In genomic region chr10:84388357-84389141, GRCm38 (mm10) we compare ENCODE assay signal across 8 mouse cellular contexts. TPM values are rescaled to one million over a fixed set of nuclear protein-coding genes. Genes with fewer than 3 reads are reported as not detected.
A peak's percentile ranks its signal among the peaks of the same experiment; 100 is the strongest.
DNase-seq lines count a peak whose midpoint lies in the region; ATAC-seq and TF ChIP-seq lines count a peak whose summit lies in the region.

No protein-coding gene starts in this region.

- H3K9me3 ChIP-seq in E14TG2a.4 (ENCODE audit: low read length), result no peaks in the 10 kb centered on the region
- no peaks in the 10 kb centered on the region for H3K9me3 ChIP-seq in stomach, embryonic 14.5 days (ENCODE audit: control insufficient read depth, low read depth, low read length)

- peaks cover 91% of the 10 kb centered on the region for H3K4me1 ChIP-seq in E14TG2a.4 (replicated peaks; ENCODE audit: low read depth, low read length)
- H3K4me1 ChIP-seq in cortical plate, adult 2 months (ENCODE audit: control insufficient read depth, insufficient read depth, low read length), result peaks cover 22% of the 10 kb centered on the region
- H3K4me1 ChIP-seq in heart, adult 2 months (ENCODE audit: control insufficient read depth, insufficient read depth, low read length), result peaks cover 24% of the 10 kb centered on the region
- H3K4me1 ChIP-seq in stomach, embryonic 14.5 days (ENCODE audit: control insufficient read depth, insufficient read depth, low read length), result peaks cover 12% of the 10 kb centered on the region; the same call in 1 of the 2 replicates

- H3K79me2 ChIP-seq in heart, adult 2 months (replicated peaks; ENCODE audit: control insufficient read depth, insufficient read depth, low read length), result no peaks in the 10 kb centered on the region

- H3K9ac ChIP-seq in heart, adult 2 months (ENCODE audit: low read depth, low read length), result peak overlapping the region; percentile 24
- no peak overlapping the region for H3K9ac ChIP-seq in stomach, embryonic 14.5 days (replicated peaks; ENCODE audit: low read depth, low read length)

- 0 out of 2 replicates have a peak overlapping the region, but pooled peaks have one; percentile 8 for H3K4me2 ChIP-seq in stomach, embryonic 14.5 days (replicated peaks; ENCODE audit: low read depth, low read length)

- no peak for ATAC-seq in stomach, embryonic 14.5 days (ENCODE audit: insufficient number of reproducible peaks, insufficient read depth, low FRiP score, low read depth)

- peak; percentile 63; the same call in 1 of the 2 replicates for TF ChIP-seq EP300 in heart, adult 2 months (IDR thresholded peaks at IDR 0.05; ENCODE audit: insufficient read depth, low read depth, low read length)

- peak overlapping the region; percentile 49 for H3K4me3 ChIP-seq in E14TG2a.4 (replicated peaks; ENCODE audit: low read length)
- no peak overlapping the region for H3K4me3 ChIP-seq in cortical plate, adult 2 months (ENCODE audit: insufficient read depth, low read length)
- peak overlapping the region; percentile 25 for H3K4me3 ChIP-seq in heart, adult 2 months
- no peak overlapping the region for H3K4me3 ChIP-seq in stomach, embryonic 14.5 days (ENCODE audit: low read depth, low read length)

- DNase-seq in heart, adult 2 months, result peak; percentile 62 to 81
- peak; percentile 38 for DNase-seq in kidney, adult 9 months
- peak; percentile 47 for DNase-seq in lung, postnatal 36 days
- no peak for DNase-seq in urinary bladder, postnatal 36 days (ENCODE audit: low spot score in 2 of 2)
- DNase-seq in ovary, postnatal 36 days (ENCODE audit: low spot score), result no peak

- peak overlapping the region; percentile 62 for H3K27ac ChIP-seq in cortical plate, adult 2 months (ENCODE audit: insufficient read depth, low read length)
- H3K27ac ChIP-seq in heart, adult 2 months, result peak overlapping the region; percentile 64
- peak overlapping the region; percentile 39; the same call in 1 of the 2 replicates for H3K27ac ChIP-seq in stomach, embryonic 14.5 days (ENCODE audit: low read length)

- WGBS in heart, adult 2 months, result 10% methylated on average over 22 of the region's 22 CpGs
- 29% methylated on average over 22 of the region's 22 CpGs for WGBS in stomach, embryonic 14.5 days

- TF ChIP-seq POLR2A in cortical plate, adult 2 months (IDR thresholded peaks at IDR 0.05; ENCODE audit: extremely low read depth, insufficient read depth, low read length), result no peak
- TF ChIP-seq POLR2A in heart, adult 2 months (IDR thresholded peaks at IDR 0.05; ENCODE audit: insufficient read depth, low read depth, low read length), result 0 out of 2 replicates have a peak, but pooled peaks have one; percentile 37

- no peak for TF ChIP-seq CTCF in E14TG2a.4 (conservative IDR thresholded peaks at IDR 0.05; ENCODE audit: low read length)
- no peak for TF ChIP-seq CTCF in cortical plate, adult 2 months (IDR thresholded peaks at IDR 0.05; ENCODE audit: extremely low read depth, insufficient read depth, low read length)
- 0 out of 2 replicates have a peak, but pooled peaks have one; percentile 1 for TF ChIP-seq CTCF in heart, adult 2 months (IDR thresholded peaks at IDR 0.05)

- H3K27me3 ChIP-seq in E14TG2a.4 (ENCODE audit: insufficient read depth, low read length), result no peaks in the 10 kb centered on the region
- no peaks in the 10 kb centered on the region for H3K27me3 ChIP-seq in heart, adult 2 months (ENCODE audit: control insufficient read depth, insufficient read depth, low read length)
- H3K27me3 ChIP-seq in stomach, embryonic 14.5 days (ENCODE audit: control insufficient read depth, insufficient read depth, low read length), result no peaks in the 10 kb centered on the region

- H3K36me3 ChIP-seq in E14TG2a.4 (ENCODE audit: insufficient read depth, low read length), result no peaks in the 10 kb centered on the region
- peaks cover 9% of the 10 kb centered on the region for H3K36me3 ChIP-seq in heart, adult 2 months (ENCODE audit: control insufficient read depth, insufficient read depth, low read length)
- H3K36me3 ChIP-seq in stomach, embryonic 14.5 days (ENCODE audit: control insufficient read depth, insufficient read depth, low read length), result no peaks in the 10 kb centered on the region

- intact Hi-C loops in heart, adult 2 months (cut with DNase I), result loop anchor here (2.0 kb wide), 1 partner anchor 50 kb away; no protein-coding TSS in a partner anchor

RNA-seq across cellular contexts. Expression of gene Nuak1, which starts 51.8 kb away (rescaled TPM):
- 39.2 and 43.7 TPM in 2 replicates for polyA plus RNA-seq in cortical plate, adult 2 months (2012; rRNA removed)
- 10 to 100 TPM; 27.0 to 29.0 TPM for total RNA-seq in heart, adult 2 months (2021)
- 15.3 and 32.0 TPM in 2 replicates for polyA plus RNA-seq in heart, adult 2 months (2012; rRNA removed)
- 0.94 and 1.4 TPM in 2 replicates for polyA plus RNA-seq in stomach, embryonic 14.5 days (2014; fragmentation: Nextera tagmentation; extraction: Ambion mirVana)

Comparison
In these comparisons a context has a peak if more than half of its experiments do, and no peak if none do; other contexts are left out.
1. H3K4me3 ChIP-seq: peak in E14TG2a.4 (single experiment) and heart, adult 2 months (single experiment); none in cortical plate, adult 2 months (single experiment) and stomach, embryonic 14.5 days (single experiment).
2. DNase-seq: peak in heart, adult 2 months (2 of 2), kidney, adult 9 months (single experiment) and lung, postnatal 36 days (single experiment); none in urinary bladder, postnatal 36 days (0 of 2) and ovary, postnatal 36 days (single experiment).
3. Peak in every context shown above with its lines, with median percentiles within 50 percentile points of each other: H3K27ac ChIP-seq.